Mouse (Mus musculus) liver, embryonic 14.5 days (tissue): Measurements from ENCODE around the gene Tmem81.

Experiments used
- CTCF ChIP-seq: IDR thresholded peaks from 2 replicates; pipeline ENCODE4 v1.5.1; 2016; ENCODE audit warnings: antibody characterized with exemption, low read depth, control low read depth
- EP300 ChIP-seq: IDR thresholded peaks from 2 replicates; pipeline ENCODE4 v1.6.1; 2016; ENCODE audit warnings: antibody characterized with exemption, low read depth

- TF ChIP-seq CTCF = no peak
- TF ChIP-seq EP300 = no peak
Observed at GRCm38 (mm10) chr1:132528647-132529334, 22.8 kb downstream of the Tmem81 start.
